Mouse (Mus musculus) layer of hippocampus, adult 6 months (tissue): ENCODE measurements around the gene Zfp787. TPM values are rescaled to one million over a fixed set of nuclear protein-coding genes. Genes with fewer than 3 reads are reported as not detected.

Experiments
- long read RNA-seq, 2 experiments: library from polyadenylated mRNA; unstranded; transcript quantifications; one replicate each; pipeline ENCODE4 v2.0.0; 2019 to 2020
- polyA plus RNA-seq: library from polyadenylated mRNA; unstranded; fragments of <200 nt; fragmentation: Nextera tagmentation; gene quantifications from 2 replicates; pipeline ENCODE4 v1.2.3, GENCODE M21; 2021

Gene Zfp787
- 7.5 and 10.9 TPM in 2 replicates for polyA plus RNA-seq
- long read RNA-seq, experiment 1, partial matches to known transcripts: 0 of 5 reads
- long read RNA-seq, experiment 1, other reads (novel, unspliced or antisense): 0 of 5 reads
- long read RNA-seq, experiment 2, transcript Zfp787-201 (3 exons, 1,897 nt): major isoform, 31 of 43 reads
- long read RNA-seq, experiment 2, transcript Zfp787-202 (3 exons, 696 nt): minor isoform, 8 of 43 reads
- long read RNA-seq, experiment 2, partial matches to known transcripts: 0 of 43 reads
- long read RNA-seq, experiment 2, other reads (novel, unspliced or antisense): 4 of 43 reads

GRCm38 (mm10) chr7:6155901-6156411 is at the start of gene Zfp787:
Gene Zfp787, minus strand, starts transcription at chr7:6155997.

GRCm38 (mm10) chr7:6196790-6197189 is 41.0 kb upstream of the Zfp787 start, which contains the start of gene Galp:
Gene Galp, plus strand, starts transcription at chr7:6197090.

GRCm38 (mm10) chr7:6172006-6172649 is 16.3 kb upstream of the Zfp787 start, which contains the start of gene Zfp444:
Gene Zfp444, plus strand, starts transcription at chr7:6172226.

Other genes starting within 250 kb of the Zfp787 start
- not detected in 2 replicates for gene Vmn1r65, start 145.0 kb downstream of the Zfp787 start, polyA plus RNA-seq
- gene Nlrp4c, start 110.8 kb downstream of the Zfp787 start, polyA plus RNA-seq: not detected in 2 replicates
- 35.4 and 44.9 TPM in 2 replicates for gene Zfp444, start 16.2 kb upstream of the Zfp787 start, polyA plus RNA-seq
- gene Galp, start 41.1 kb upstream of the Zfp787 start, polyA plus RNA-seq: not detected in 2 replicates
- not detected in 2 replicates for gene Zscan5b, start 66.3 kb upstream of the Zfp787 start, polyA plus RNA-seq
- gene Epp13, start 96.7 kb upstream of the Zfp787 start, polyA plus RNA-seq: not detected in 2 replicates
- gene Zfp667, start 130.6 kb upstream of the Zfp787 start, polyA plus RNA-seq: 13.7 and 16.4 TPM in 2 replicates
- gene Zfp583, start 175.3 kb upstream of the Zfp787 start, polyA plus RNA-seq: 6.0 and 7.6 TPM in 2 replicates
- gene Gm3854, start 187.8 kb upstream of the Zfp787 start, polyA plus RNA-seq: 1.6 and 1.8 TPM in 2 replicates
- gene Zfp78, start 207.3 kb upstream of the Zfp787 start, polyA plus RNA-seq: 2.5 and 3.9 TPM in 2 replicates
- 3.8 and 4.9 TPM in 2 replicates for gene Zfp28, start 227.3 kb upstream of the Zfp787 start, polyA plus RNA-seq
- gene Smim17, start 242.7 kb upstream of the Zfp787 start, polyA plus RNA-seq: 3.7 and 4.4 TPM in 2 replicates